30 mouse cellular contexts compared by ENCODE assay signal in the genomic region with DNA sequence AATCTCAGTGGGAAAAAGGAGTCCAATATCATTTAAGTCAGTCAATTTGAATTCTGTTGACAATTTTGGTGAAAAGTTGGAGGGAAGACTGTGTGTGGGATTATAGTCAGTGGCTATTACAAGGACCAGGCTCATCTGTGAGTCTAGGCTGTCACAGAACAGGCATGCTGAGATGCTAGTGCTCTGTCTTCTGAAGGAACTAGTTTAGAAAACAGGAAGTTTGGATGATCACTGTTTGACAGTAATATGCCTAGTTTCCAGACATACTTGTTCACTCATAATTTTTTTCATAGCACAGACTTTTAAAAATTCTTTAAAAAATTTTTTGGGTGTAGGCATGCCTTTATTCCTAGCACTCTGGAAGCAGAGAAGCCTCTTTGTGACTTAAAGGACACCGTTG. TPM values are rescaled to one million over a fixed set of nuclear protein-coding genes. Genes with fewer than 3 reads are reported as not detected.
"Had no signal": no experiment of that assay in that cellular context is flagged by ENCODE, and none has a peak within 500 bp of the region (broad histone marks: within the 10 kb centered on the region; RNA-seq: fewer than 3 reads in every experiment).

No protein-coding gene starts in this region.

- H3K4me1 ChIP-seq: neural tube, embryonic 12.5 days had no signal

- H3K36me3 ChIP-seq: liver, embryonic 15.5 days; midbrain, embryonic 15.5 days had no signal

- H3K9me3 ChIP-seq: limb, embryonic 10.5 days; limb, embryonic 12.5 days; limb, embryonic 13.5 days; limb, embryonic 15.5 days; liver, embryonic 12.5 days; liver, embryonic 13.5 days; liver, embryonic 15.5 days; lung, embryonic 15.5 days; megakaryocyte, embryonic 14.5 days; midbrain, embryonic 10.5 days; midbrain, embryonic 12.5 days; midbrain, embryonic 13.5 days; midbrain, embryonic 15.5 days; neural tube, embryonic 12.5 days had no signal

- H3K4me3 ChIP-seq: limb, embryonic 10.5 days; limb, embryonic 12.5 days; limb, embryonic 13.5 days; limb, embryonic 15.5 days; liver, embryonic 12.5 days; liver, embryonic 13.5 days; liver, embryonic 15.5 days; lung, embryonic 15.5 days; megakaryocyte, embryonic 14.5 days; midbrain, embryonic 10.5 days; midbrain, embryonic 12.5 days; midbrain, embryonic 13.5 days; midbrain, embryonic 15.5 days; myocyte; neural tube, embryonic 12.5 days had no signal

- ATAC-seq: liver, embryonic 12.5 days; liver, postnatal 0 days; lung, postnatal 0 days; midbrain, embryonic 13.5 days; midbrain, embryonic 15.5 days; midbrain, embryonic 16.5 days had no signal

- DNase-seq: left cerebral cortex, postnatal 4 days; liver; liver, embryonic 13.5 days; liver, postnatal 0 days; lung, adult 2 months; lung, embryonic 14.5 days; lung, postnatal 10 days; lung, postnatal 14 days; lung, postnatal 36 days; lung, postnatal 4 days; midbrain, embryonic 14.5 days had no signal

- H3K9ac ChIP-seq: limb, embryonic 12.5 days; limb, embryonic 13.5 days; limb, embryonic 15.5 days; liver, embryonic 12.5 days; liver, embryonic 14.5 days; liver, embryonic 15.5 days; liver, postnatal 0 days; lung, embryonic 14.5 days; lung, embryonic 15.5 days; midbrain, embryonic 12.5 days; midbrain, embryonic 13.5 days; midbrain, embryonic 15.5 days; neural tube, embryonic 12.5 days had no signal

- H3K27me3 ChIP-seq: limb, embryonic 12.5 days; limb, embryonic 13.5 days; limb, embryonic 15.5 days; liver, embryonic 12.5 days; liver, embryonic 13.5 days; liver, embryonic 15.5 days; lung, embryonic 15.5 days; megakaryocyte, embryonic 14.5 days; midbrain, embryonic 12.5 days; midbrain, embryonic 13.5 days; midbrain, embryonic 15.5 days; neural tube, embryonic 12.5 days had no signal

- H3K27ac ChIP-seq: limb, embryonic 10.5 days; limb, embryonic 12.5 days; limb, embryonic 13.5 days; limb, embryonic 15.5 days; liver, embryonic 12.5 days; liver, embryonic 13.5 days; liver, embryonic 14.5 days; liver, embryonic 15.5 days; lung, embryonic 15.5 days; macrophage; midbrain, embryonic 10.5 days; midbrain, embryonic 12.5 days; midbrain, embryonic 13.5 days; midbrain, embryonic 15.5 days; neural tube, embryonic 12.5 days had no signal

RNA-seq across cellular contexts. Expression of a gene that starts 10.4 kb away (rescaled TPM):
- total RNA-seq: monocyte, adult 5-6 weeks had no signal
